Mouse (Mus musculus) heart, embryonic 11.5 days (tissue): ENCODE results near the gene Atxn7l1. TPM values are rescaled to one million over a fixed set of nuclear protein-coding genes. Genes with fewer than 3 reads are reported as not detected.

Experiments used
- ATAC-seq: fragments of 200-750 bp; cut with Nextera tagmentation; replicated peaks from 2 replicates; pipeline ENCODE4 v1.8.0; 2017; ENCODE audit warnings: moderate library complexity; ENCODE audit not compliant: insufficient number of reproducible peaks, low FRiP score, low TSS enrichment
- H3K27ac ChIP-seq: fragments of 300-500 bp; sonication (generic); 2 replicates; pipeline ENCODE4 v1.5.1; 2014; ENCODE audit warnings: mild to moderate bottlenecking, low read depth, low read length
- H3K27me3 ChIP-seq: fragments of 300-500 bp; sonication (generic); 2 replicates; pipeline ENCODE4 v1.6.1; 2014; ENCODE audit warnings: mild to moderate bottlenecking, low read length, mixed read lengths; ENCODE audit not compliant: control insufficient read depth, insufficient read depth
- H3K36me3 ChIP-seq: fragments of 300-500 bp; sonication (generic); 2 replicates; pipeline ENCODE4 v1.6.1; 2014; ENCODE audit warnings: mild to moderate bottlenecking, low read length, moderate library complexity, mixed read lengths; ENCODE audit not compliant: control insufficient read depth, insufficient read depth
- H3K4me1 ChIP-seq: fragments of 300-500 bp; sonication (generic); 2 replicates; pipeline ENCODE4 v1.6.1; 2014; ENCODE audit warnings: low read length; ENCODE audit not compliant: control insufficient read depth, insufficient read depth
- H3K4me2 ChIP-seq: fragments of 300-500 bp; sonication (generic); 2 replicates; pipeline ENCODE4 v1.6.1; 2014; ENCODE audit warnings: mild to moderate bottlenecking, moderate library complexity
- H3K4me3 ChIP-seq: fragments of 300-500 bp; sonication (generic); 2 replicates; pipeline ENCODE4 v1.5.1; 2014; ENCODE audit warnings: low read depth, low read length
- H3K9ac ChIP-seq: fragments of 300-500 bp; sonication (generic); 2 replicates; pipeline ENCODE4 v1.6.1; 2014; ENCODE audit warnings: mild to moderate bottlenecking, low read depth, low read length, moderate library complexity
- H3K9me3 ChIP-seq: fragments of 300-500 bp; sonication (generic); replicated peaks from 2 replicates; pipeline ENCODE4 v1.6.1; 2016; ENCODE audit warnings: low read length; ENCODE audit not compliant: control insufficient read depth
- WGBS: fragments of 180-500 bp; shearing (Covaris S2); extraction: QIAGEN DNeasy Blood & Tissue Kit; methylation state at CpG from one replicate; pipeline ENCODE4 v1.1.7; 2014; ENCODE audit not compliant: insufficient replicate concordance; 5-methylcytosine and 5-hydroxymethylcytosine counted together
- polyA plus RNA-seq: library from polyadenylated mRNA; unstranded; fragments of >200 nt; fragmentation: Nextera tagmentation; extraction: Ambion mirVana; gene quantifications from 2 replicates; pipeline ENCODE4 v1.2.1, GENCODE M21; 2014

Atxn7l1 gene
- polyA plus RNA-seq, 1 experiment from 2014 or later, result 15.6 TPM

GRCm38 (mm10) chr12:33271865-33272264 lies 124.4 kb downstream of the Atxn7l1 start:
- 87% methylated on average over 12 of the region's 12 CpGs for WGBS
- H3K4me2 ChIP-seq, result no peak overlapping the region
- H3K9me3 ChIP-seq, result no peaks in the 10 kb centered on the region
- no peak overlapping the region for H3K4me3 ChIP-seq
- no peak overlapping the region for H3K9ac ChIP-seq
- no peaks in the 10 kb centered on the region for H3K27me3 ChIP-seq
- no peaks in the 10 kb centered on the region for H3K4me1 ChIP-seq
- no peak overlapping the region for H3K27ac ChIP-seq
- H3K36me3 ChIP-seq, result no peaks in the 10 kb centered on the region
- ATAC-seq, result no peak

GRCm38 (mm10) chr12:33272441-33272840 lies 124.9 kb downstream of the Atxn7l1 start:
- no peaks in the 10 kb centered on the region for H3K4me1 ChIP-seq
- no peak overlapping the region for H3K9ac ChIP-seq
- 76% methylated on average over 9 of the region's 9 CpGs for WGBS
- no peak overlapping the region for H3K27ac ChIP-seq
- no peak overlapping the region for H3K4me3 ChIP-seq
- H3K9me3 ChIP-seq, result no peaks in the 10 kb centered on the region
- H3K36me3 ChIP-seq, result no peaks in the 10 kb centered on the region
- no peaks in the 10 kb centered on the region for H3K27me3 ChIP-seq
- ATAC-seq, result no peak
- no peak overlapping the region for H3K4me2 ChIP-seq

GRCm38 (mm10) chr12:33273147-33273546 lies 125.7 kb downstream of the Atxn7l1 start:
- H3K4me2 ChIP-seq, result no peak overlapping the region
- 78% methylated on average over 4 of the region's 4 CpGs for WGBS
- H3K4me3 ChIP-seq, result no peak overlapping the region
- no peaks in the 10 kb centered on the region for H3K9me3 ChIP-seq
- no peak overlapping the region for H3K27ac ChIP-seq
- H3K36me3 ChIP-seq, result no peaks in the 10 kb centered on the region
- H3K9ac ChIP-seq, result no peak overlapping the region
- no peaks in the 10 kb centered on the region for H3K4me1 ChIP-seq
- H3K27me3 ChIP-seq, result no peaks in the 10 kb centered on the region
- ATAC-seq, result no peak

GRCm38 (mm10) chr12:33273668-33274067 lies 126.2 kb downstream of the Atxn7l1 start:
- Histone ChIP-seq H3K27ac (no peak overlapping the region), H3K27me3 (no peaks in the 10 kb centered on the region), H3K4me3 (no peak overlapping the region), H3K4me2 (no peak overlapping the region), H3K36me3 (no peaks in the 10 kb centered on the region), H3K9ac (no peak overlapping the region), H3K9me3 (no peaks in the 10 kb centered on the region), H3K4me1 (no peaks in the 10 kb centered on the region)
- ATAC-seq, result no peak
- 73% methylated on average over 9 of the region's 9 CpGs for WGBS

DNA sequence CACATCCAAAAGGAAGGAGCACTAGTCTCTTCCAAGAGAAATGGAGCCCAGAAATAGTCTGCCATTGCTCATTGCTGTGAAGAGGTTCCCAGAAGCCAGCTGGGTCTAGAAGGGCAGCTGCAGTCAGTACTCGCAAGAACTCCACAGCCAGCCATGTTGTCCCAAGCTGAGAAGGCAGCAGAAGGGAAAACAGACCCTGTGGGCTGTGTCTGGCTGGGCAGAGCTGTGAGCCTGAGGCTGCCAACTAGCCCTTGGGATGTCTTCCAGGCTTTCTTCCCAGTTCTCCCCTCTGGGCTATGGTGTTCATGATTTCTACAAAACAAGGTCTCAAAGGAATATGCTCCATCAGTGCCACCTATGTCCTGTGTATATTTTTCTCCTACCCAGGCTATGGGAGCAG lies 128.5 kb downstream of the Atxn7l1 start:
- H3K27me3 ChIP-seq, result no peaks in the 10 kb centered on the region
- H3K9ac ChIP-seq, result no peak overlapping the region
- no peak overlapping the region for H3K4me3 ChIP-seq
- no peaks in the 10 kb centered on the region for H3K4me1 ChIP-seq
- H3K4me2 ChIP-seq, result no peak overlapping the region
- no peak overlapping the region for H3K27ac ChIP-seq
- ATAC-seq, result no peak
- H3K36me3 ChIP-seq, result no peaks in the 10 kb centered on the region
- H3K9me3 ChIP-seq, result no peaks in the 10 kb centered on the region
- 95% methylated on average over 1 of the region's 1 CpGs for WGBS

GRCm38 (mm10) chr12:33277427-33277826 lies 129.9 kb downstream of the Atxn7l1 start:
- ATAC-seq, result no peak
- no peak overlapping the region for H3K27ac ChIP-seq
- WGBS, result 72% methylated on average over 7 of the region's 7 CpGs
- no peaks in the 10 kb centered on the region for H3K9me3 ChIP-seq
- H3K27me3 ChIP-seq, result no peaks in the 10 kb centered on the region
- H3K4me2 ChIP-seq, result no peak overlapping the region
- H3K9ac ChIP-seq, result no peak overlapping the region
- H3K4me1 ChIP-seq, result no peaks in the 10 kb centered on the region
- H3K36me3 ChIP-seq, result no peaks in the 10 kb centered on the region
- no peak overlapping the region for H3K4me3 ChIP-seq

GRCm38 (mm10) chr12:33279159-33279558 lies 131.7 kb downstream of the Atxn7l1 start:
- Histone ChIP-seq H3K9ac (no peak overlapping the region), H3K4me2 (no peak overlapping the region), H3K27ac (no peak overlapping the region), H3K36me3 (no peaks in the 10 kb centered on the region), H3K4me1 (no peaks in the 10 kb centered on the region), H3K4me3 (no peak overlapping the region), H3K9me3 (no peaks in the 10 kb centered on the region), H3K27me3 (no peaks in the 10 kb centered on the region)
- 54% methylated on average over 2 of the region's 2 CpGs for WGBS
- ATAC-seq, result no peak

- no peaks in the 10 kb centered on the region for H3K36me3 ChIP-seq
- no peak overlapping the region for H3K9ac ChIP-seq
- peaks cover 10% of the 10 kb centered on the region for H3K4me1 ChIP-seq
- H3K27ac ChIP-seq, result no peak overlapping the region
- H3K4me2 ChIP-seq, result no peak overlapping the region
- no peaks in the 10 kb centered on the region for H3K9me3 ChIP-seq
- no peaks in the 10 kb centered on the region for H3K27me3 ChIP-seq
- ATAC-seq, result no peak
- H3K4me3 ChIP-seq, result no peak overlapping the region
- WGBS, result 25% methylated on average over 2 of the region's 2 CpGs
Observed at GRCm38 (mm10) chr12:33280805-33281204, 133.3 kb downstream of the Atxn7l1 start.

DNA sequence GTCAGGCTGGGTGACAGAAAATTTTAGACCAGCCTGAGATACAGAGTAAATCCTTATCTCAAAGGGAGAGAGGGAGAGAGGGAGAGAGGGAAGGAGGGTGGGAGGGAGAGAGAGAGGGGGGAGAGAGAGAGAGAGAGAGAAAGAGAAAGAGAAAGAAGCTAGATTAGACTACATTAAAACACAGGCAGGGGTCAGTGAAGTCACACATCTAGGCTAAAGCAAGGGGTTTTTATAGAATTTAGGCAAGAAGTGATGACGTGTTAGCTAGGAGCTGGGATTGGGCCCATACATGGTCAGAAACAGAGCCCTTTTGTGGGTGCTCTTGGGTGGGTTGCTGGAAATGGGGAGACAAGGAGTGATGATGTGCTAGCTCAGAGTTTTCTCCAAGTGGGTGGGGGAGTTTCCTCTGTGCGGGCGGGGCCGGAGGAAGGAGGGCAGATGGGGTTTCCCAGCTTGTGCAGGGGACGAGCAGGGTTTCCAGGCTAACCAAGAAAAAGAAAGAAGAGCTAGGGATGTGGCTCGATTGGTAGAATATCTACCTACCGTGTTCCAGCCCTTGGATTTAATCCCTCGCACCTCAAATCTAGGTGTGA lies 136.9 kb downstream of the Atxn7l1 start:
- no peaks in the 10 kb centered on the region for H3K9me3 ChIP-seq
- 63% methylated on average over 8 of the region's 8 CpGs for WGBS
- H3K27ac ChIP-seq, result no peak overlapping the region
- H3K4me2 ChIP-seq, result no peak overlapping the region
- H3K4me3 ChIP-seq, result no peak overlapping the region
- no peaks in the 10 kb centered on the region for H3K36me3 ChIP-seq
- no peak overlapping the region for H3K9ac ChIP-seq
- H3K27me3 ChIP-seq, result no peaks in the 10 kb centered on the region
- no peak for ATAC-seq
- H3K4me1 ChIP-seq, result peaks cover 20% of the 10 kb centered on the region
